Mouse (Mus musculus) ovary, postnatal 36 days (tissue): ENCODE data around the gene Scaf11.
"Not testable (repeated sequence)": the region's sequence is repeated elsewhere in the genome, so short reads cannot be mapped to it uniquely, and the experiment has no call there.

Experiments used
- DNase-seq: peaks from one replicate; pipeline ENCODE4 v3.0.0; 2022; ENCODE audit warnings: low spot score, mixed read lengths

Gene Scaf11

GRCm38 (mm10) chr15:96465076-96465475 is 4.4 kb upstream of the Scaf11 start:
- no peak for DNase-seq

DNA sequence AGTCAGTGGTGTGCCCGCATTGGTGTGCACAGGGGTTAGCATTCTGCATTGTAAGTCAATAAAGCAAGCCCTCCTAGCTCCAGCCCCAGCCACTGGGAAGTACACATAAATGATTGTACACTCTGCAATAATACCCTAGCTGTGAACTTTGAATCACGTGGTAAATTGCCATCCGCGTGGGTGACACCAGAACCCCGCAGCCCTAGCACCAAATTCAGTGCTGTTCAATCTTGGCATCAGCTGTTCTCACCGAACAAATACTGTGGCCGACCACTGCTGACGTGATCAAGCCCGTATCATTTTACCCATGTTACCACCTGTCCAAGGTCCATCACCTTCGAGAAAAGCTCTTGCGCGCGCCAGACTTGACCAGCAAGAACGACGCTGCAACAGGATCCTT is 3.2 kb upstream of the Scaf11 start:
- DNase-seq = no peak

DNA sequence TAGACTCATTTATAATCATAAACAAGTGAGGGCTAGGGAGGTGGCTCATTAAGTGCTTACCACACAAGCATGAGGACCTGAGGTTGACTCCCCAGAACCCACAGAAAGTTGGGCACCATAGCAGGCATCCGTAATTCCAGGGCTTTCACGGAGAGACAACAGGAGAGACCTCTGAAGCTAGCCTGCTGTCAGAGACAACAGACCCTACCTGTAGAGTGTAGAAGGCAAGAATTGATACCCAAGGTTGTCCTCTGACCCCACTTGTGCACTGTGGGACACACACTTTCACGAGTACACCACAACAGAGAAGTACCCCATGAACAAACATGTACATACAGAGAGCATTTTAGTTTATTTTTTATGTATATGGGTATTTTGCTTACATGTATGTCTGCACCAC is 2.0 kb upstream of the Scaf11 start:
- no peak for DNase-seq

DNA sequence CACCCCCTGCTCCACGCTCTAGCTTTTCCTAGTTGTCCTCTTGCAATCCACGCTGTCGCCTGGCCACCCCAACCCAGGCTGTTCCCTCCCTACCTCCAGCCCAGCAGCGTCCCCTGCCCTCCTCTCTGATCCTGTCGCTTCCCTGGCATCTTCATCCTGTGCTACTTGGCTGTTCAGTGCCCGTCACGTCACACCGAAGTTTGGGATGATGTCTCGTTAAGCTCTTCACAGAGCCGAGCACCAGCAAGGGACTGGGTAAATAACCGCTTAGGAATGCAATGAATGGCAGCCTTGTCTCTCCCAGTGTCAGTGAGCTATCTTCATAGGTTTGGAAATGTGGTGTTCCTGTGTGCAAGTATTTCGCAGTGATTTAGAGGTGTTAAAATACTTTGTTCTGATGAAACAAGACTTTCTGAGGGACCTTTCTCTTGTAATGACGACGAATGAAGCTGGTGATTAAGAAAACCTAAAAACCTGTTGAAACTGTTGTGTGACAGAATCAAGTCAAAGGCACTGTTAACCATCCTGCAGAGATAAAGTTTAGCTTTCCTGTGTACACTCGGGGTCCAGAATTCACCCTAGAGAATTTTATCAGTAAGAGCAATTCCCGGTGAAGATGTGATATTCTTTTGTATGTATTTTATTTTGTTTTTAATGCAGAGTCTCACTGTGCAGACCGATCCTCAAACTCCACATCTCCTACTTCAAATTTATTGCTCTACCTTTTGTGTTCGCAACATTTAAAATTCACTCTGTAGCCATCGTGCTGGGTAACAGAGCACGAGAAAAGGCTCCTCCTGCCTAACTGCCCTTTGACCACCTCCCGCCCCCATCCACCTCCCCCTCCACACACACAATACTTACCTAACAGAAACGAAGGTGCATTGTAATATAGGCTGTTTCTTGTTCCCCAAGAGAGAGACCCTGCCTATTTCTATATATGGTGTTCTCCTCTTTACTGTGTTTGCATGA is 1.2 kb upstream of the Scaf11 start:
- DNase-seq = no peak

GRCm38 (mm10) chr15:96460451-96460729 is 253 bp downstream of the Scaf11 start:
- no peak for DNase-seq

DNA sequence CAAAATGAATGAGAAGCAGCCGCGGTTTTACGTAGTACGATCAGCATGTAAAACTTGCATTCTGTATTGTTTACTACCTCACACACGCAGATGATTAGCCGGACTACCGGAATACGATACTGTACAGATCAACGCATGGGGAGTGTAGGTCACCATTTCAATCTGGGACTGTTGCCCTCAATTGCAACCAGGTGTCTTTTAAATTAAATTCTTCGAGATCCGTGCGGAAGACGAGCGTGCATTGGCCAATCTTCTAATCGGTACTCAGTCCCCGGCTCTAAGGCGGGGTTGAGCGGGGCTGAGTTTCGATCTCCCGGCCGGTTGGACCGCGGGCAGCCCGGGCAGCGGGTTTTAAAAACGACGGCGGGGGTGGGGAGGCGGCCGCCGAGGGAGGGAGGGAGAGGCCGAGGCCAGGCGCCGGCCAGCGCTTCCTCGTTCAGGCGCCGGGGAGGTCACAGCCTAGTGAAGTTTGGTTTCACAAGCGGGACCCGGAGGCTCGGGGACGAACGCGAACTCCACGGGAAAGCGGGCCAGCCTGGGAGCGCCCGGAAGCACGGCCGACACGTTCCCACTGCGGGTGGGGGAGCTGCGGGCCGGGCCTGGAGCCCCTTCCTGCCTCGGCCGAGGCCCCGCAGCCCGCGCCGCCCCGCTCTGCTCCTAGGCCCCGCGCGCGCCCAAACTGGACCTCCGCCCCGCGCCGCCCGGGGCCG is 747 bp downstream of the Scaf11 start:
- DNase-seq = peak; percentile 70

- no peak for DNase-seq
Observed at GRCm38 (mm10) chr15:96458273-96458672, 2.4 kb downstream of the Scaf11 start.

DNA sequence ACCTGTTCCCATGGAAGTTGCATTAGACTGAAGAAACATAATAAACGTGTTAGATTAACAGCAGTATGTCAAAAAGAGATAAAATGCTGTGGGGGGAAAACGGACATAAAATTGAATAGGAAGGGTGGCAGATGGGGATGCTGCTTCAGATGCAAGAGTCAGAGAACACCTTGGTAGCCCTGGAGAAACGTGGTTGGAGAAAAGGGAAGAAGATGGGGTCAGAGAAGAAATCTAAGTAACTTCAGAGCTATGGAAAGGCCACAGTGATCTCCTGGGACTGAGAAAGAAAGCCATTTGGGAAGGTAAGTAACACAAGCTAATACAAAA is 3.3 kb downstream of the Scaf11 start:
- no peak for DNase-seq

- DNase-seq = no peak
Observed at GRCm38 (mm10) chr15:96456651-96457337, 3.8 kb downstream of the Scaf11 start.

GRCm38 (mm10) chr15:96455595-96456214 is 4.9 kb downstream of the Scaf11 start:
- DNase-seq = no peak

GRCm38 (mm10) chr15:96453346-96453745 is 7.3 kb downstream of the Scaf11 start:
- no peak for DNase-seq

DNA sequence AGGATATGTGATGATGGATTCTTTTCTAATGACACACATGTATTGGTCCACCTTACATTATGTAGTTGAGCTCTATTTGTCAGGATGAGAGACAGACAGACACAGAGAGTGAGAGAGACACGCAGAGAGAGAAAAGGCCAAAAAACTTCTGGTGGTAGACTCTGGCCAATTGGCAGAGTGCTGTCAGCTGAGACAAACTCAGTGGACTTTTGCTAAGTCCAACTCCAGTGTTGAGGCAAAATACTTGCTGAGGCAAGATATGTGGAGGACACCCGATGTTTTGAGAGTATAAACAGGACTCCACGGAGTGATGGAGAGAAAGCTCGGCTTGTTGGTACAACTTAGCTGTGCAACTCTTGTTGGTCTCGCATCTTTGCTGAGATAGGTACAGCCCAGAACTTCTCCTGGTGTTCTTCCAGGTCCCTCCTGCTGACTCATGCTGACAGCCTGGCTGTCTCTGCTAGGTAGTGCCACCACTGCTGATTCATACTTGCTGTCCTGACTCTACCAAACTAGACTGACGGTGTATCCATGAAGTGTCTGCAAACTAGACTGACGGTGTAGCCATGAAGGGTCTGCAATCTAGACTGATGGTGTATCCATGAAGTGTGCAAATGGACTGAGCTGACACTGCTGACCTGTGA is 11.9 kb downstream of the Scaf11 start:
- no peak for DNase-seq

GRCm38 (mm10) chr15:96446785-96447184 is 13.9 kb downstream of the Scaf11 start:
- no peak for DNase-seq

DNA sequence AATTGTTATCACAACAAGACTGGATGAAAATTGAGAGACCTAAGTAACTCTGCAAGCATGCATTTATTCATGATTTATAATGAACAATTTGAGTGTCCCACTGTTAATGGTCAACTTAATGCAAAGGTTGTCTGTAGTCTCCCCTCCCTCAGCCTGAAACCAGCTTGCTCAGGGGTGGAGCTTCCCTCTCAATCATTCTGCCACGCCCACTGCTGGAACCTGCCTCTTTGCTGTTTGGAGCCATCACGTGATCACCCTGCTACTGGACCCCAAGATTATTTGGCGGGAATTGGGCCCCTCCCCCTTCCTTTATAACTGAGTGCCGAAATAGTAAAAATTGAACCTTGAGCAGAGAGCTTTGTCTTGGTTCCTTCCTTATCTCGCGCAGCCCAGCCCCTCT is 19.2 kb downstream of the Scaf11 start:
- not testable (repeated sequence) for DNase-seq

GRCm38 (mm10) chr15:96434202-96434601 is 26.4 kb downstream of the Scaf11 start:
- no peak for DNase-seq

- DNase-seq = no peak
Observed at GRCm38 (mm10) chr15:96419920-96420319, 40.7 kb downstream of the Scaf11 start.

DNA sequence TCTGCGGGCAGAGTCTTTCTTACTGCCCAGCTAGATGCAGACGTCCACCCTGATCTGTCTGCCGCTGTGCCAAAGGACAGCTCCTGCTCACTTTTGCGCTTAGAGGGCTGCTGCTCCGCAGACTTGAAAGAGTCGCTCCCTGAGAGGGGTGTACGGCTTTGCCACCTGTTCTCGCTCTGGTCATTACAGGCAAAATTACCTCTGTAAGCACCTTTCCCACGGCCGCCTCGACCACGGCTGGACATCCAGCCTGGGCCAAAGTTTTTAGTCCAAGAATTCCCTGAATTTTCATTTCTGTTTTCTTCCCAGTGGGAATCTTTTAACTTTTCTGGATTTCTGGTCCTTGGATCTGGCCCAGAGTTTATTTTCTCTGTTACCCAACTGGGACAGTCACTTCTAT is 42.5 kb downstream of the Scaf11 start:
- DNase-seq = no peak

DNA sequence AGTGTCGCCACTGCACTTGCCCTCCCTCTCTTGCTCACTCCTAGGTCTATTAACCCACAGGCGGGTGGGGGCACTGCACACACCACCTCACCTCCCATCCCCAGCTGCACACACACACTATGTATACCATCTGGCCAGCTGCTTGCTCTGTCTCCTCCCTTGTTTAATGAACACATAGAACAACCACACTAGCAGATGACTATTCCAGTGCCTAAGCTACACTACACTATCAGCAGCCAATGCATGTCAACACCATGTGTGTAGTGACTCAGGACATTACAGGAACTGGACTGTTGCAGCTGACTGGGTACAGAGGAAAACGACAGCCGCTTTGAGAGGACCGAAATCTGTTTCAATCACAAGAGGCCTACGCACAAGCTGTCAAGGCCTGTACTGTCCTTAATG is 51.9 kb downstream of the Scaf11 start:
- DNase-seq = no peak

DNA sequence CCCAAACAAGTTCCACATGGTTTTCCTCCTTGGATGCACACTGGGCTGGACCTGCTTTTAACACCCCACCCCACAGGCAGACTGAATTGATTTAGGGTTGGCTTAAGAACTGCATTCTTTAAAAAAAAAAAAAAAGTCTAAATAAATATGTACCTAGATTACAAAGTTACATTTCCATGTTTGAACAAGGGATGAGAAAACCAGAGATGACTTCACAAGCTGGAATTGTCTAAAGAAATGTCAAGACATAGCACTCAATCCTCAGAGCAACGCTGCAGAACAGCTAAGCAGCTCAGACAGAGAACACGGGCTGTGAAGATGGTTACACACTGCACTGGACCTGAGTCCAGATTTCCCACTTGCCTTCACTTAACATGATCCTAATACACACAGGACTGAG is 53.5 kb downstream of the Scaf11 start:
- DNase-seq = no peak

DNA sequence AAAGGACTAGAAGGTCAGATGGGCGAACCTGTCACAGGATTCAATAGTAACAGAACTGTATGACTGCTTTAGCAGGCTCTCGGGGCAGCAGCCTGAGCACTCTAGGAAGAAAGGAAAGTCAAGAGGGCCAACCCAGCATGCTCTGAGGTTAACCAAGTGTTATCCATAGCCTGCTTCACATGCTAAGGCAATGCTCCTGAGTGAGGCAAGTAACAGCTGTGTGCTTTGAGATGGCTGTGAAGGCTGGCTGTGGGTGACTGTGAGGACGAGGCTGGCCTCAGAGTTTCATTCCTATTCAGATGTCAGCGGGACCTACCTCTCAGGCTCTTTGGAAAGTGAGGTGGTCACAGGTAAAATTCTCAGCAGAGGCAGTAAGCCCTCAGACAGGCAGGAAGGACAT is 54.4 kb downstream of the Scaf11 start:
- no peak for DNase-seq

GRCm38 (mm10) chr15:96405548-96405947 is 55.1 kb downstream of the Scaf11 start:
- no peak for DNase-seq

- DNase-seq = no peak
Observed at GRCm38 (mm10) chr15:96398333-96398732, 62.3 kb downstream of the Scaf11 start.
